Mouse (Mus musculus) embryo, embryonic 11.5 days (tissue): ENCODE measurements around the gene Gtpbp8.

Experiments
- DNase-seq: peaks from one replicate; pipeline ENCODE4 v3.0.0-alpha.2; 2012; ENCODE audit warnings: low read depth, low spot score

Gene Gtpbp8

GRCm38 (mm10) chr16:44725286-44726223 is 20.6 kb downstream of the Gtpbp8 start:
- DNase-seq, result peak; percentile 65

DNA sequence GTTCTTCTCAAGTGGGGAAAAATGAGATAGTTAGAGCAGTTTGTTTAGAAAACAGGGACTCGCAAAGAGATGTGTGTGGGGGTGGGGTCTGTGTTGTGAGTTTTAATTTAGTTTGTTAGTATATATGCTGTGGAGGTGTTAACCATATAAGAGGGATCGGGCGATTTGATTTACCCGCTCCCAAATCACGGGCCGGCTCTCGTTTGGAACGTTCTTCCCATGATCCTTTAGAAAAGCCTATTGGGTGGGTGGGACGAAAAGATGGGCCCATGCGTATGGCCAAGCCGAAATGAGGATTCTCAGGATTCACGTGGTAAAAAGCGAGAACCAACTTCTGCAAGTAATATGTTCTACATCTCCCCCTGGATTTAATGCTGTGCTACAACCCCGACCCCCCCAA is 21.3 kb downstream of the Gtpbp8 start:
- peak; percentile 49 for DNase-seq

DNA sequence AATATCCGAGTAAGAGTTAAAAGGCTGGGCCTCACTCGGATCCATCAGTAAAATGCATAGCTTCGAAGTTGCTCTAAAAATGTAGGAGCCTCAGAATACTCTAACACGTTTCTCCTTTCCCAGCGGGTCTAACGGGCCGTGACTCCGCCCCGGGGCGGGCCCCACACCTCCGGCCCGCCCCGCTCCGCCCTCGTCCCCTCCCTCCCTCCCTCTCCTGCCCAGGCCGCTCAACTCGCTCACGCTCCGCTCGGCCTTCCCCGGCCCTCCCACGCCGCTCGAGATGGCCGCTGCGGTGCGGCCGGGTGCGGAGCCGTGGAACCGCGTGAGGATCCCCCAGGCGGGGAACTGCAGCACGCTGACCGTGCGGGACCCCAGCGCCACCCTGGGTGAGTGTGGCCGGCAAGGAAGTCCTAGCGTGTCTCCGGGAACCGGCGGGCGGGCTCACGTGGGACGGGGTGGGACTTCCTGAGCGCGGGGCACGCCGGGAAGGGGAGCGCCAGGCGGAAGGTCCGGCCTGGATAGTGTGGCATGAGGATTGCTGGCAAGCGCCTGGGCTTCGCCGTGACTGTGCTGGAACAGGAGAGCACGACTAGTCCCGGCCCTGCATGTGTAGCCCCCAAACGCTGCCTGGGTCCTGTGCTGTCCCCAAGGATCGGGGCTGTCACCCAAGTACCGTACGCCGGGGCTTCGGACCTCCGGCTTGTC is 21.9 kb downstream of the Gtpbp8 start, which contains the start of gene Nepro:
TSS of gene Nepro (plus strand) at position 219 of the 705 bp plus-strand sequence.
- peak; percentile 85 for DNase-seq

GRCm38 (mm10) chr16:44722666-44723065 is 23.5 kb downstream of the Gtpbp8 start:
- DNase-seq, result no peak

- DNase-seq, result no peak
These were observed 25.6 kb downstream of the Gtpbp8 start for GRCm38 (mm10) chr16:44720518-44720917.

DNA sequence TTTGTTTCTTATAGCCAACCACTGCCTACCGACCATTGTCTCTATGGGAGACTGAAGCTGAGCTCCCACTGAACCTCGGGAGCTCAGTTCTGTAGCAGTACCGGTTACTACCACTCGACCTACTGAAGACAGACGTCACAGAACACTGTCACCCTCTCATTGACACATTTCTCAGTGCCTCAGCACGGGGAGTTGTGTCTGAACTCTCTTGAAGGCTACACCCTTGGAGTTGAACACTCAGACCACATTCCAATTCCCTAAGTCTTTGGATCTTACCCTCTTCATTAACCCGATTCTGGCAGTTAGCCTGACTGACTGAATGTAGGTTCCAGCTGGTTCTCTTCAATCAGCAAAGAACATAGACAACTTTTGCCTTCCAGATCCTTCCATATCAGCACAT is 26.8 kb downstream of the Gtpbp8 start:
- no peak for DNase-seq

GRCm38 (mm10) chr16:44717838-44718237 is 28.3 kb downstream of the Gtpbp8 start:
- no peak for DNase-seq

- DNase-seq, result no peak
These were observed 29.0 kb downstream of the Gtpbp8 start for GRCm38 (mm10) chr16:44717141-44717634.

- peak; percentile 38 for DNase-seq
These were observed 29.6 kb downstream of the Gtpbp8 start for GRCm38 (mm10) chr16:44716305-44717140.

GRCm38 (mm10) chr16:44703458-44703857 is 42.7 kb downstream of the Gtpbp8 start:
- no peak for DNase-seq

- no peak for DNase-seq
These were observed 43.9 kb downstream of the Gtpbp8 start for GRCm38 (mm10) chr16:44702272-44702671.

- no peak for DNase-seq
These were observed 45.0 kb downstream of the Gtpbp8 start for GRCm38 (mm10) chr16:44701155-44701554.

GRCm38 (mm10) chr16:44697473-44698205 is 48.5 kb downstream of the Gtpbp8 start:
- DNase-seq, result no peak

- no peak for DNase-seq
These were observed 50.1 kb downstream of the Gtpbp8 start for GRCm38 (mm10) chr16:44695859-44696620.

DNA sequence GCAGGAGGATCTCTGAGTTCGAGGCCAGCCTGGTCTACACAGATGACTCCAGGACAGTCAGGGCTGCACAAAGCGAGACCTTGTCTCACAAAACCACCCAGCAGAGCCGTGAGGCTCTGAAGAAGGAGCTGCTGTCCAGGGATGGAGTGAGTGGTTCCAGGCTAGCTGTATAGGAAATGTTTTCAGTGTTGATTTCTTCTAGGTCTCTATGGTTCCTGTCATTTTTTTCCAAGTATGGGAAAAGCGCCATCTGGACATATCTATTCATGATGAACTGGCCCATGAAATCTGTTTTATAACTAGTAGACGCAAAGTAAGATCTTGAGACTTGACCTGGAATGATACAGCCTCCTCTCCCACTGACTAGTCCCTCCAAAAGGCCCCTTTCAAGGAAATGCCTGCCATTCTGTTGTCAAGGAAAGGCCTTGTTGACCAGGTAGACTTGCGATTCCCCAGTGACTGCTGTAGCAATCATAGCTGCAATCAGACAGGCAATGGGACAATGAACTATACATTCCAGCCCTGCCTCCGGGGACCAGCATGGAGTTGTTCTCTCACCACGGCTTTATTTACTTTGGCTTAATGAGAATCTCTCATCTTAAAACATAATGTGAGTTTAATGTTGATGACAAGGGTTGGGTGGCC is 50.8 kb downstream of the Gtpbp8 start:
- no peak for DNase-seq

- no peak for DNase-seq
These were observed 52.5 kb downstream of the Gtpbp8 start for GRCm38 (mm10) chr16:44693695-44694094.

- DNase-seq, result no peak
These were observed 53.6 kb downstream of the Gtpbp8 start for GRCm38 (mm10) chr16:44692541-44692940.

DNA sequence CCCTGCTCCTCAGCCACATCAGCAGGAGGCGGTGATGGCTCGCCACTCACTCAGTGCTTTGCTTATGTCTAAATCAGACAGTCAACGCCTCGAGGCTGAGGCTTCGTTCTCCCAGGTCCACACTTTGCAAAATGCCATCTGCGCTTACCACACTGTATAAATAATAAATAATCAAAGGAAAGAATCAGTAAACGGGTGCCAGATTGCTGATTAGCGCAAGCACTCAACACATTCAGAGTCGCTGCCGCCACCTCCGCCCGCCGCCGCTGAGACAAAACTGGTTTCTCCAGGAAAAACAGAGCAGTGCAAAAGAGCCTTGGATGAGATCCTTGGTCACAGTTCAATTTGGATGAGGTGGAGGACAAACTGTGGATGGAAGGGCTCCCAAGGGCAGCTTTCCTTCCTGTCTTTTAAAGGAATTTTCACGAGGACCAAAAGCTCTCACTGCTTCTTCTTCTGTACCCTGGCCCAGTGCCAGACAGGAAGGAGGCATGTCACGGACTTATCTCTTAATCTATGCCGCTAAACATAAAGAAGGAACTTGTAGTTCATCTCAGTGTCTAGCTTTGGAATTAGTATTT is 54.5 kb downstream of the Gtpbp8 start:
- no peak for DNase-seq

DNA sequence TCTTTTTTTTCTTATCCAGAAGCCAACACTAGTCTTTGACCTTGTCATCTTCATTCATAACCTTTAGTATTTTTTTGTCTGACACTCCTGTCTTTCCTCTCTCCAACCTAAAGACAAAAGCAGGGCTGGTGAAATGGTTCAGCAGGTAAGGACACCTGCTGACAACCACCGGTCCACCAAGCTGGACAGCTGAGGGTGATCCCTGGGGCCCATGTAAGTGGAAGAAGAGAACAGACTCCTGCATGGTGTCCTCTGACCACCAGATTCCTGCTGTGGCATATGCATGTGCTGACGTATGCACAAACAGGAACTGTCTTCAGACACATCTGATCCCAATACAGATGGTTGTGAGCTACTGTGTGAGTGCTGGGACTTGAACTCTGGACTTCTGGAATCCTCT is 55.1 kb downstream of the Gtpbp8 start:
- DNase-seq, result no peak
